Mouse (Mus musculus) hindbrain, embryonic 15.5 days (tissue): ENCODE measurements around the gene Il19. TPM values are rescaled to one million over a fixed set of nuclear protein-coding genes. Genes with fewer than 3 reads are reported as not detected.

Experiments used
- ATAC-seq: fragments of 200-750 bp; cut with Nextera tagmentation; 2 replicates; pipeline ENCODE4 v1.8.0; 2017; ENCODE audit warnings: low read depth, moderate number of reproducible peaks, moderate TSS enrichment; ENCODE audit not compliant: low FRiP score
- H3K27ac ChIP-seq: fragments of 300-500 bp; sonication (generic); replicated peaks from 2 replicates; pipeline ENCODE4 v1.5.1; 2015; ENCODE audit warnings: mild to moderate bottlenecking, inconsistent platforms
- H3K27me3 ChIP-seq: fragments of 300-500 bp; sonication (generic); 2 replicates; pipeline ENCODE4 v1.6.1; 2015; ENCODE audit warnings: control low read depth, inconsistent platforms
- H3K36me3 ChIP-seq: fragments of 300-500 bp; sonication (generic); 2 replicates; pipeline ENCODE4 v1.6.1; 2015; ENCODE audit warnings: control low read depth, inconsistent platforms
- H3K4me1 ChIP-seq: fragments of 300-500 bp; sonication (generic); replicated peaks from 2 replicates; pipeline ENCODE4 v1.6.1; 2015; ENCODE audit warnings: control low read depth, inconsistent platforms
- H3K4me2 ChIP-seq: fragments of 300-500 bp; sonication (generic); 2 replicates; pipeline ENCODE4 v1.6.1; 2015; ENCODE audit warnings: moderate library complexity, mild to moderate bottlenecking, inconsistent platforms
- H3K4me3 ChIP-seq: fragments of 300-500 bp; sonication (generic); 2 replicates; pipeline ENCODE4 v1.5.1; 2015; ENCODE audit warnings: mild to moderate bottlenecking, inconsistent platforms
- H3K9ac ChIP-seq: fragments of 300-500 bp; sonication (generic); 2 replicates; pipeline ENCODE4 v1.6.1; 2015; ENCODE audit warnings: inconsistent platforms
- H3K9me3 ChIP-seq: fragments of 300-500 bp; sonication (generic); 2 replicates; pipeline ENCODE4 v1.6.1; 2016; ENCODE audit warnings: control low read depth, inconsistent platforms
- WGBS: fragments of 180-500 bp; shearing (Covaris S2); methylation state at CpG from one replicate; pipeline ENCODE4 v1.1.7; 2015; 5-methylcytosine and 5-hydroxymethylcytosine counted together
- polyA plus RNA-seq: library from polyadenylated mRNA; unstranded; fragments of >200 nt; fragmentation: Nextera tagmentation; extraction: Ambion mirVana; gene quantifications from 2 replicates; pipeline ENCODE4 v1.2.1, GENCODE M21; 2015

Il19 gene
- polyA plus RNA-seq, 1 experiment from 2014 or later, result not detected

- no peak overlapping the region for H3K9ac ChIP-seq
- no peaks in the 10 kb centered on the region for H3K27me3 ChIP-seq
- no peak overlapping the region for H3K4me3 ChIP-seq
- no peaks in the 10 kb centered on the region for H3K4me1 ChIP-seq
- H3K36me3 ChIP-seq, result no peaks in the 10 kb centered on the region
- H3K27ac ChIP-seq, result no peak overlapping the region
- H3K4me2 ChIP-seq, result no peak overlapping the region
- ATAC-seq, result no peak
- WGBS, result 50% methylated on average over 1 of the region's 1 CpGs
- no peaks in the 10 kb centered on the region for H3K9me3 ChIP-seq
Observed at GRCm38 (mm10) chr1:130918323-130918980, 21.5 kb downstream of the Il19 start.

GRCm38 (mm10) chr1:130911401-130912010 lies 28.4 kb downstream of the Il19 start, which contains the start of gene Il20:
Gene Il20, minus strand, starts transcription at chr1:130911451.
- WGBS, result 68% methylated on average over 12 of the region's 12 CpGs
- ATAC-seq, result no peak

GRCm38 (mm10) chr1:130902505-130902904 lies 37.4 kb downstream of the Il19 start:
- 88% methylated on average over 7 of the region's 7 CpGs for WGBS
- Histone ChIP-seq H3K4me1 (no peaks in the 10 kb centered on the region), H3K36me3 (no peaks in the 10 kb centered on the region), H3K9ac (no peak overlapping the region), H3K9me3 (no peaks in the 10 kb centered on the region), H3K27me3 (no peaks in the 10 kb centered on the region), H3K4me2 (no peak overlapping the region), H3K4me3 (no peak overlapping the region), H3K27ac (no peak overlapping the region)
- ATAC-seq, result no peak

More at GRCm38 (mm10) chr1:130911401-130912010, 28.4 kb downstream of the Il19 start, which contains the start of gene Il20:
- Histone ChIP-seq H3K27ac (no peak within 1 kb of the TSS), H3K4me2 (no peak within 1 kb of the TSS), H3K27me3 (no peaks in the 10 kb centered on the region), H3K9me3 (no peaks in the 10 kb centered on the region), H3K36me3 (no peaks in the 10 kb centered on the region), H3K4me1 (no peaks in the 10 kb centered on the region), H3K9ac (no peak within 1 kb of the TSS), H3K4me3 (no peak within 1 kb of the TSS)

- ATAC-seq, result no peak
- Histone ChIP-seq H3K9me3 (no peaks in the 10 kb centered on the region), H3K27ac (no peak overlapping the region), H3K4me3 (no peak overlapping the region), H3K36me3 (no peaks in the 10 kb centered on the region), H3K9ac (no peak overlapping the region), H3K4me2 (no peak overlapping the region), H3K4me1 (no peaks in the 10 kb centered on the region), H3K27me3 (no peaks in the 10 kb centered on the region)
- WGBS, result 69% methylated on average over 6 of the region's 6 CpGs
Observed at GRCm38 (mm10) chr1:130894468-130894867, 45.4 kb downstream of the Il19 start.

GRCm38 (mm10) chr1:130893329-130894040 lies 46.4 kb downstream of the Il19 start:
- ATAC-seq, result no peak
- H3K27me3 ChIP-seq, result no peaks in the 10 kb centered on the region
- WGBS, result 76% methylated on average over 9 of the region's 9 CpGs

GRCm38 (mm10) chr1:130892446-130892845 lies 47.5 kb downstream of the Il19 start:
- WGBS, result 65% methylated on average over 1 of the region's 1 CpGs
- Histone ChIP-seq H3K36me3 (no peaks in the 10 kb centered on the region), H3K9me3 (no peaks in the 10 kb centered on the region), H3K9ac (no peak overlapping the region), H3K4me3 (no peak overlapping the region), H3K4me1 (no peaks in the 10 kb centered on the region), H3K27me3 (no peaks in the 10 kb centered on the region), H3K27ac (no peak overlapping the region), H3K4me2 (no peak overlapping the region)
- no peak for ATAC-seq

More at GRCm38 (mm10) chr1:130893329-130894040, 46.4 kb downstream of the Il19 start:
- Histone ChIP-seq H3K9me3 (no peaks in the 10 kb centered on the region), H3K36me3 (no peaks in the 10 kb centered on the region), H3K4me2 (no peak overlapping the region), H3K9ac (no peak overlapping the region), H3K27ac (no peak overlapping the region), H3K4me1 (no peaks in the 10 kb centered on the region), H3K4me3 (no peak overlapping the region)

- ATAC-seq, result no peak
Observed at GRCm38 (mm10) chr1:130887354-130887753, 52.6 kb downstream of the Il19 start, which contains the start of gene Il24. Gene Il24, minus strand, starts transcription at chr1:130887454.

GRCm38 (mm10) chr1:130883146-130883545 lies 56.8 kb downstream of the Il19 start:
- Histone ChIP-seq H3K36me3 (no peaks in the 10 kb centered on the region), H3K9ac (no peak overlapping the region), H3K4me3 (no peak overlapping the region), H3K9me3 (no peaks in the 10 kb centered on the region), H3K27me3 (peaks cover 4% of the 10 kb centered on the region), H3K4me1 (no peaks in the 10 kb centered on the region), H3K4me2 (no peak overlapping the region), H3K27ac (no peak overlapping the region)
- ATAC-seq, result no peak
- WGBS, result 91% methylated on average over 4 of the region's 4 CpGs

More at GRCm38 (mm10) chr1:130887354-130887753, 52.6 kb downstream of the Il19 start, which contains the start of gene Il24:
- H3K36me3 ChIP-seq, result no peaks in the 10 kb centered on the region
- H3K4me2 ChIP-seq, result no peak within 1 kb of the TSS
- no peaks in the 10 kb centered on the region for H3K27me3 ChIP-seq
- H3K4me1 ChIP-seq, result no peaks in the 10 kb centered on the region
- no peaks in the 10 kb centered on the region for H3K9me3 ChIP-seq
- no peak within 1 kb of the TSS for H3K9ac ChIP-seq
- no peak within 1 kb of the TSS for H3K4me3 ChIP-seq
- no peak within 1 kb of the TSS for H3K27ac ChIP-seq

Other genes with a start within 250 kb of the Il19 start
- 0.22 TPM in 1 of 2 replicates, not detected in the other for gene Gm29427, start 224.3 kb downstream of the Il19 start, polyA plus RNA-seq
- 16.4 and 16.8 TPM in 2 replicates for gene Yod1, start 222.8 kb downstream of the Il19 start, polyA plus RNA-seq
- 17.3 and 20.2 TPM in 2 replicates for gene Pfkfb2, start 210.9 kb downstream of the Il19 start, polyA plus RNA-seq
- gene AA986860, start 208.1 kb downstream of the Il19 start, polyA plus RNA-seq, result 0.39 and 0.56 TPM in 2 replicates
- gene Fcamr, start 139.2 kb downstream of the Il19 start, polyA plus RNA-seq, result not detected in 2 replicates
- not detected in 2 replicates for gene Pigr, start 113.4 kb downstream of the Il19 start, polyA plus RNA-seq
- gene Fcmr, start 74.4 kb downstream of the Il19 start, polyA plus RNA-seq, result 0.92 and 1.3 TPM in 2 replicates
- not detected in 2 replicates for gene Il24, start 52.7 kb downstream of the Il19 start, polyA plus RNA-seq
- not detected in 2 replicates for gene Il20, start 28.7 kb downstream of the Il19 start, polyA plus RNA-seq
- not detected in 2 replicates for gene Il10, start 79.7 kb upstream of the Il19 start, polyA plus RNA-seq
- gene Mapkapk2, start 157.7 kb upstream of the Il19 start, polyA plus RNA-seq, result 20.0 and 22.1 TPM in 2 replicates
- 13.8 and 15.9 TPM in 2 replicates for gene Dyrk3, start 198.2 kb upstream of the Il19 start, polyA plus RNA-seq
- 49.1 and 51.9 TPM in 2 replicates for gene Eif2d, start 213.1 kb upstream of the Il19 start, polyA plus RNA-seq